Mouse (Mus musculus) embryonic facial prominence, embryonic 11.5 days (tissue): ENCODE measurements at regions not wholly inside any gene's neighbourhood (a gene's known extent, or its start where the extent isn't known, plus 50 kb on each side); places are given as distances from the start of the nearest gene placed in this dataset.

ENCODE experiments used
- ATAC-seq: fragments of 200-750 bp; cut with Nextera tagmentation; replicated peaks from 2 replicates; pipeline ENCODE4 v1.8.0; 2017; ENCODE audit warnings: low read depth; ENCODE audit not compliant: insufficient number of reproducible peaks, low FRiP score, low TSS enrichment
- DNase-seq: peaks from one replicate; pipeline ENCODE4 v3.0.0-alpha.2; 2015; ENCODE audit warnings: low spot score
- H3K27ac ChIP-seq: fragments of 300-500 bp; sonication (generic); replicated peaks from 2 replicates; pipeline ENCODE4 v1.5.1; 2014; ENCODE audit warnings: mild to moderate bottlenecking, low read depth, low read length, control low read depth
- H3K27me3 ChIP-seq: fragments of 300-500 bp; sonication (generic); 2 replicates; pipeline ENCODE4 v1.6.1; 2014; ENCODE audit warnings: mild to moderate bottlenecking, low read length, moderate library complexity, mixed read lengths; ENCODE audit not compliant: control insufficient read depth, insufficient read depth
- H3K36me3 ChIP-seq: fragments of 300-500 bp; sonication (generic); replicated peaks from 2 replicates; pipeline ENCODE4 v1.6.1; 2014; ENCODE audit warnings: low read depth, mild to moderate bottlenecking, low read length, moderate library complexity, mixed read lengths; ENCODE audit not compliant: control insufficient read depth, insufficient read depth
- H3K4me1 ChIP-seq: fragments of 300-500 bp; sonication (generic); 2 replicates; pipeline ENCODE4 v1.6.1; 2014; ENCODE audit warnings: low read length, mixed read lengths; ENCODE audit not compliant: control insufficient read depth, insufficient read depth
- H3K4me2 ChIP-seq: fragments of 300-500 bp; sonication (generic); 2 replicates; pipeline ENCODE4 v1.6.1; 2014; ENCODE audit warnings: low read depth, mild to moderate bottlenecking, control low read depth, low read length, moderate library complexity
- H3K4me3 ChIP-seq: fragments of 300-500 bp; sonication (generic); 2 replicates; pipeline ENCODE4 v1.5.1; 2014; ENCODE audit warnings: low read depth, low read length, control low read depth
- H3K9ac ChIP-seq: fragments of 300-500 bp; sonication (generic); replicated peaks from 2 replicates; pipeline ENCODE4 v1.6.1; 2014; ENCODE audit warnings: mild to moderate bottlenecking, control low read depth, low read length
- H3K9me3 ChIP-seq: fragments of 300-500 bp; sonication (generic); replicated peaks from 2 replicates; pipeline ENCODE4 v1.6.1; 2016; ENCODE audit warnings: mild to moderate bottlenecking, low read length, inconsistent platforms, mixed read lengths; ENCODE audit not compliant: control insufficient read depth
- WGBS: fragments of 180-500 bp; shearing (Covaris S2); extraction: QIAGEN DNeasy Blood & Tissue Kit; methylation state at CpG from one replicate; pipeline ENCODE4 v1.1.7; 2014; 5-methylcytosine and 5-hydroxymethylcytosine counted together

DNA sequence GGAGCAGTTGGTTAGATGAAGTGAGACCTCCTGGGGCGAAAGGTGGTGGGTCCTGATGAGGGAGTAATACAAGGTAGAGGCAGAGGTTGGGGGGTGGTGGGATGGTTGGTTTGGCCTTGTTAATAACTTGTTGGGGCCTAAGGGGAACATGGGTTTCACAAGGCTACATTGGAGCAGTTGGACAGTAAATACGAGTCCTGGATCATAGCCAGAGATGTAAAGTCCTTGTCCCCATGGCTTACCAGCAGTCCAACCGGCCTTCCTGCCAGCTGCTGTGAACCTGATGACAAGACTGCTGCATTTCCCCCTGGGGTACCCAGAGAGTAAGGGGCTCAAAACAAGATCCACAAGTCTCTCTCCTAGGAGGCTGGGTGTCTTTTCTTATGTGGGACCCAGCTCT, 52.0 kb upstream of the Fzd7 start:
- H3K9ac ChIP-seq, result no peak overlapping the region
- ATAC-seq (no peak), DNase-seq (no peak)
- H3K9me3 ChIP-seq, result no peaks in the 10 kb centered on the region
- 97% methylated on average over 3 of the region's 3 CpGs for WGBS
- H3K4me3 ChIP-seq, result no peak overlapping the region
- H3K27ac ChIP-seq, result no peak overlapping the region
- no peaks in the 10 kb centered on the region for H3K36me3 ChIP-seq
- H3K27me3 ChIP-seq, result no peaks in the 10 kb centered on the region
- no peaks in the 10 kb centered on the region for H3K4me1 ChIP-seq
- no peak overlapping the region for H3K4me2 ChIP-seq

- ATAC-seq (no peak), DNase-seq (no peak)
Measured at GRCm38 (mm10) chr1:59430886-59431486, 51.2 kb upstream of the Fzd7 start.

More at GRCm38 (mm10) chr1:59430886-59431486, 51.2 kb upstream of the Fzd7 start:
- Histone ChIP-seq H3K9ac (no peak overlapping the region), H3K36me3 (no peaks in the 10 kb centered on the region), H3K27ac (no peak overlapping the region), H3K4me1 (no peaks in the 10 kb centered on the region), H3K27me3 (no peaks in the 10 kb centered on the region), H3K4me2 (no peak overlapping the region), H3K4me3 (no peak overlapping the region), H3K9me3 (no peaks in the 10 kb centered on the region)
- WGBS, result 84% methylated on average over 6 of the region's 6 CpGs
